Mouse (Mus musculus): Measurements from ENCODE around the gene Synm.

Gene Synm

DNA sequence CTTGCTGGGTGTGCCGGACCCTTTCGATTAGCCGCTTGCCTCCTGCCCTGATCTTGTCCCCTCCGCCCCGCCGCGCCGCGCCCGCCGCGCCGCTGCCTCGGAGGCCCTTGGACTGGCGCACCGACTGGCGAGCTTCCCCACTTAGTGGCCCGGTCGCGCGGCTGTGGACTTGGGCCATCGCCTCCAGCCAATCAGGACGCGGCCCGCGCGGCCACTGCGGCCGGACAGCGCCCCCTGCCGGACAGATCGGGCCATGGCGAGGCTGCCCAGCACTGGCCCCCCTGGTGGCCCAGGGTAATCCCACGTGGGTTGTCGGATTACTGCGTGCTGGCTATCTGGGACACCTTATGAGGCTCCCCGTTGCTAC is at the start of gene Synm:
Gene Synm, minus strand, starts transcription at position 114 of the 367 bp plus-strand sequence.
- DNase-seq (ENCODE audit: low spot score), result peak; percentile 30

- no peak for DNase-seq (ENCODE audit: low spot score)
These were observed 44.3 kb upstream of the Synm start for GRCm38 (mm10) chr7:67803857-67804215.

GRCm38 (mm10) chr7:67803015-67803856 is 43.7 kb upstream of the Synm start:
- peak; percentile 63 for DNase-seq (ENCODE audit: low spot score)

GRCm38 (mm10) chr7:67801022-67801421 is 41.5 kb upstream of the Synm start:
- no peak for DNase-seq (ENCODE audit: low spot score)

- no peak for DNase-seq (ENCODE audit: low spot score)
These were observed 41.0 kb upstream of the Synm start for GRCm38 (mm10) chr7:67800547-67800946.

- DNase-seq (ENCODE audit: low spot score), result no peak
These were observed 38.9 kb upstream of the Synm start for GRCm38 (mm10) chr7:67798476-67798875.

- no peak for DNase-seq (ENCODE audit: low spot score)
These were observed 37.5 kb upstream of the Synm start for GRCm38 (mm10) chr7:67797065-67797464.

GRCm38 (mm10) chr7:67793449-67793848 is 33.9 kb upstream of the Synm start:
- no peak for DNase-seq (ENCODE audit: low spot score)

GRCm38 (mm10) chr7:67791256-67791655 is 31.7 kb upstream of the Synm start:
- no peak for DNase-seq (ENCODE audit: low spot score)

- DNase-seq (ENCODE audit: low spot score), result peak; percentile 45
These were observed 29.2 kb upstream of the Synm start for GRCm38 (mm10) chr7:67788713-67789112.

DNA sequence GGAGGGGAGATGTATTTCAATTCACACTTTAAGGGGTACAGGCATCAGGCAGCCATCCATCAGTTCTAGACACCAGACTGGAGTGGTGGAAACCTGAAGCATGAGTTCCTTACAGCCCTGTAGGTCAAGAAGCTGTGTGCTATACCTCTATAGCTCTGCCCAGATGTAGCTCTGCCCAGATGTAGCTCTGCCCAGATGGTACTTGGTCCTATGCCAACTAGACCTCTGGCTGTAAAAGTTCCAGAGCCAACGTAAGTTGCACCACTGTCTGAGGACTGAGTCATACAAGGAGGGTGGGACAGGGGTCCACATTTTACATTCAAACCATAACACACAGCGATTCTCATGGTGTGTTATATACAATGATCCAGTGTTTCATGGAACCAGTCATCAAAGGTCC is 28.3 kb upstream of the Synm start:
- DNase-seq (ENCODE audit: low spot score), result no peak

DNA sequence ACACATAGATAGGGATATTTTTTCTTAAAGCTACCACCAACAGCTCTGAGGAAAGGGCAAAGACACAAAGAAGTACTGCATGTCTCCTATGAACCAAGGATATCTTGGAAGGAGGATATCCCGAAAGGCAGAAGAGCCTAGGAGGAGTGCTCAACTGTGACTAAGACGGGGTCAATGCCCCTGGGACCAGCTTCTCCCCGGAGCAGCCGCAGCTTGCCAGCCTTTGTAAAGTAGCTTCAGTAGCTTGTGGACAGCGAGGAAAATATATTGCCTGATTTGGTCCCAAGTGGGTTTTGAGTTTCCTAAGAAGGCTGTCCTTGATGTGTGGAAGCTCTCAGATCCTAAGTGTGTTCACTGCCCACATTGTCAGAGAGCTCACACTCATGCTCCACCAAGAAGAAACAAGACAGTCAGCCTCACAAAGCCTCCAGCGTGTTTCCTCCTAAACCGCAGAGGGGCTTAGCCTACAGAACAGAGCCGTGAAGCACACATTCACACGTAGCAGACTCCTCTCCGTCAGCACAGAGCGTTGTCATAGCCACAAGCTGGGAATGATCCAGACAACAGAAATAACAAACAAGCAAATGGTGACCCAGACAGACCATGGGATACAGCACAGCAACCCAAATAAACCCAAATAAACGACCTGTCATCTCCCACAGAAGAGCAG is 17.2 kb upstream of the Synm start:
- no peak for DNase-seq (ENCODE audit: low spot score)

DNA sequence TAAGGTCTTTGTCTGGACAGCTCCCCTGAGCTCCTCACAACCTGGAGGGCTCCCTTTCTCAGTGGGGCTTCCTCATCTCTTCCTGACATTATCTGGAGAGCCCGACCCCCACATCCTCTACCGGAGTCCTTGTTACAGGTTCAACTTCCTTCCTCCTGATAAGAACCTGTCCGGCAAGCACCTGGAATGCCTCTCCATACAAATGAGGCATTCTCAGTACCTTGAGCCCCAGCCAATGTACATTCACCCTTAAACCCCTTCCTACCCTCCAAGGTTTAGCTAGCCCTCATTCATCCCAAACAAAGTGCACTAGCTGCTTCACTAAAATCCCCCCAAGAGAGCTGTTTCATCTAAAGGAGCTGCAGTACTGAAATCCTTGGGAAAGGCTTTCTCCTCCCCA is 16.1 kb upstream of the Synm start:
- no peak for DNase-seq (ENCODE audit: low spot score)

GRCm38 (mm10) chr7:67772231-67772630 is 12.7 kb upstream of the Synm start:
- no peak for DNase-seq (ENCODE audit: low spot score)

DNA sequence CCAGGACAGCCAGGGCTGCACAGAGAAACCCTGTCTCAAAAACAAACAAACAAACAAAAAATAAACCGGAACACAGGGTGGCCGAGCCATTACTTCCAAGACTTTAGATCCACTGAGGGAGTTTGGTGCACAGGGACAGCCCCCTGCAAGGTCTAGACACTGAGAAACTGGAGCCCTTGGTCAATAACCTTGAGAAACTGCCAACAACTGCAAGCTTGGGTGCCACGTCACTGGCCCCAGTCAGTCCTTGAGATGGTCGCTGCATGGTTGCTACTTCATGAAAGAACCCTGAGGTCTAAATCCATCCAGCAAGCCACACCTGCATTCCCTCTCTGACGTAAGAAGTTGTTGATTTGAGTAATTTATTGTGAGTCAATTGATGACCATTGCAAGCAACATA is 9.9 kb upstream of the Synm start:
- no peak for DNase-seq (ENCODE audit: low spot score)

- no peak for DNase-seq (ENCODE audit: low spot score)
These were observed 8.6 kb upstream of the Synm start for GRCm38 (mm10) chr7:67768125-67768524.

- no peak for DNase-seq (ENCODE audit: low spot score)
These were observed 4.1 kb upstream of the Synm start for GRCm38 (mm10) chr7:67763625-67764024.

DNA sequence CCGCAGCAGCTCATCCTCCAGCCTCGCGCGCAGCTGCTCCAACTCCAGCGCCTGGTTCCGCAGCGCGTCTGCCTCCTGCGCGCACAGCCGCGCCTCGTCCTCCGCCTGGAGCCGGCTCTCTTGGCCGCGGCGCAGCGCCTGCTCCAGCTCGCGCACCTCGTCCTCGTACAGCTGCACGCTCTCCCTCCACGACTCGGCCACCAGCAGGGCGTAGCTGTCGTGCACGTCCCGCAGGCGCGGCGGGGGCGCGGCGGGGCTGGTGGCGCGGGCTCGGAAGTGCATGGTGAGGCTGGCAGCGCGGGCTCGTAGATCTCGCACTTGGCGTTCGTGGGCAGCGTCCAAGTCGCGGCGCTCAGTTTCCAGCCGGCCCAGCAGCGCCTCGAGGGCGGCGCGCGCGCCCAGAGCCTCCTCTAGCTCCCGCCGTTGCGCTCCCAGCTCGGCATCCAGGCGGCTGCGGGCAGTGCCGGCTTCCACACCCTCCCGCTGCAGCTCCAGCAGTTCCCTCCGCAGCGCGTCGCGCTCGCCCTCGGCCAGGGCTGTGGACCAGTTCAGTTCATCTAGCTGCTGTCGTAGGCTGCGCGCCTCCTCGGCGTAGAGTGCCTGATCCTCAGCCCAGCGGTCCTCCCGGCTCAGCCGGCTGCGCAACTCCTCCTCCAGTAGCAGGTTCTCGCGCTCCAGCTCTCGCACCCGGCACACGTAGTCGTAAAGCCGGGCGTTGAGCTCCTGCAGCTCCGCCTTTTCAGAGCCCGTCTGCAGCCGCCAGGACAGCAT is 499 bp downstream of the Synm start:
- peak; percentile 2 for DNase-seq (ENCODE audit: low spot score)

DNA sequence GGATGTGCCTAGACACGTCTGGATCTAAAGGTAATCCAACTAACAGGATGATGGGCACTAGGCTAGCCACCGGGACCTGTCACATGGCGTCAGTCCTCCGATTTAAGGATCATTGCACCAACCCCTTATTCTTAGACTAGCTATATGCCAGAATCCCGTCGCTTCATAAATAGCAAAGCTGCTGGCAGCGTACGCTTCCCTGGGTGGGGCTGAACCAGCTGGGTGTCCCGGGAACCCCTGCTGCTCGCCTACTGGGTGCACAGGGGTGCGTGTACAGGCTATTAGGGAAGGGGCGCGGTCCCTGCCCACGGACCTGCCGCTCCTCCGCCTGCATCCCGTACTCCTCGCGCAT is 1.1 kb downstream of the Synm start:
- DNase-seq (ENCODE audit: low spot score), result no peak

GRCm38 (mm10) chr7:67756636-67757035 is 2.9 kb downstream of the Synm start:
- no peak for DNase-seq (ENCODE audit: low spot score)

- DNase-seq (ENCODE audit: low spot score), result no peak
These were observed 4.2 kb downstream of the Synm start for GRCm38 (mm10) chr7:67755366-67755765.

DNA sequence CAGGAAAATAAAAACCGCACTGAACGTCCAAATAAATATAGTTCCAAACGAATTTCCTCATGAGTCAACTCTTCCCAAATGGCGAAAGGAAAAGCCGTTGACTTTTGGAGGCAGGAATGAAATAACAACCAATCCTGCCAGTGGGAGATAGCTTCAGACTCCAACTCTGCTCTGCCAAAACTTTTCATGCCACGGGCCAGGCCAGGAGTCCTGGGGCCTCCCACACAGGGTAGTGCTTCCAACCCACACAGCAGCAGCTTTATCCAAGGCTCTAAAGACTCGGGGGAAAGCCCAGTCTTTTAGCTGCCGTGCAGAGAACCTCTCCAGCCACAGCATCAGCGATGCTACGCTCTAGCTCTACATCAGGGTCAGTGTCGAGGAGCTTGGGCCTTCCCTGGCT is 4.9 kb downstream of the Synm start:
- DNase-seq (ENCODE audit: low spot score), result no peak
